Mouse (Mus musculus) midbrain, embryonic 13.5 days (tissue): ENCODE results near the gene Cbx6. TPM values are rescaled to one million over a fixed set of nuclear protein-coding genes. Genes with fewer than 3 reads are reported as not detected.

Experiments
- ATAC-seq: fragments of 200-750 bp; cut with Nextera tagmentation; 2 replicates; pipeline ENCODE4 v1.8.0; 2017; ENCODE audit warnings: mild to moderate bottlenecking, moderate TSS enrichment, moderate library complexity
- H3K27ac ChIP-seq: fragments of 300-500 bp; sonication (generic); 2 replicates; pipeline ENCODE4 v1.5.1; 2015; ENCODE audit warnings: inconsistent platforms, mild to moderate bottlenecking, moderate library complexity
- H3K27me3 ChIP-seq: fragments of 300-500 bp; sonication (generic); 2 replicates; pipeline ENCODE4 v1.6.1; 2015; ENCODE audit warnings: mild to moderate bottlenecking, inconsistent platforms
- H3K36me3 ChIP-seq: fragments of 300-500 bp; sonication (generic); 2 replicates; pipeline ENCODE4 v1.6.1; 2015; ENCODE audit warnings: mild to moderate bottlenecking, inconsistent platforms
- H3K4me1 ChIP-seq: fragments of 300-500 bp; sonication (generic); replicated peaks from 2 replicates; pipeline ENCODE4 v1.6.1; 2015; ENCODE audit warnings: inconsistent platforms
- H3K4me2 ChIP-seq: fragments of 300-500 bp; sonication (generic); replicated peaks from 2 replicates; pipeline ENCODE4 v1.6.1; 2015; ENCODE audit warnings: moderate library complexity, mild to moderate bottlenecking, inconsistent platforms
- H3K4me3 ChIP-seq: fragments of 300-500 bp; sonication (generic); replicated peaks from 2 replicates; pipeline ENCODE4 v1.5.1; 2015; ENCODE audit warnings: mild to moderate bottlenecking, inconsistent platforms
- H3K9ac ChIP-seq: fragments of 300-500 bp; sonication (generic); replicated peaks from 2 replicates; pipeline ENCODE4 v1.6.1; 2015; ENCODE audit warnings: mild to moderate bottlenecking, inconsistent platforms
- H3K9me3 ChIP-seq: fragments of 300-500 bp; sonication (generic); 2 replicates; pipeline ENCODE4 v1.6.1; 2016; ENCODE audit warnings: mild to moderate bottlenecking, inconsistent platforms
- WGBS: fragments of 180-500 bp; shearing (Covaris S2); methylation state at CpG from one replicate; pipeline ENCODE4 v1.1.7; 2015; 5-methylcytosine and 5-hydroxymethylcytosine counted together
- polyA plus RNA-seq: library from polyadenylated mRNA; unstranded; fragments of >200 nt; fragmentation: Nextera tagmentation; extraction: Ambion mirVana; gene quantifications from 2 replicates; pipeline ENCODE4 v1.2.1, GENCODE M21; 2015

The Cbx6 gene
- polyA plus RNA-seq, result 53.9 and 61.4 TPM in 2 replicates

DNA sequence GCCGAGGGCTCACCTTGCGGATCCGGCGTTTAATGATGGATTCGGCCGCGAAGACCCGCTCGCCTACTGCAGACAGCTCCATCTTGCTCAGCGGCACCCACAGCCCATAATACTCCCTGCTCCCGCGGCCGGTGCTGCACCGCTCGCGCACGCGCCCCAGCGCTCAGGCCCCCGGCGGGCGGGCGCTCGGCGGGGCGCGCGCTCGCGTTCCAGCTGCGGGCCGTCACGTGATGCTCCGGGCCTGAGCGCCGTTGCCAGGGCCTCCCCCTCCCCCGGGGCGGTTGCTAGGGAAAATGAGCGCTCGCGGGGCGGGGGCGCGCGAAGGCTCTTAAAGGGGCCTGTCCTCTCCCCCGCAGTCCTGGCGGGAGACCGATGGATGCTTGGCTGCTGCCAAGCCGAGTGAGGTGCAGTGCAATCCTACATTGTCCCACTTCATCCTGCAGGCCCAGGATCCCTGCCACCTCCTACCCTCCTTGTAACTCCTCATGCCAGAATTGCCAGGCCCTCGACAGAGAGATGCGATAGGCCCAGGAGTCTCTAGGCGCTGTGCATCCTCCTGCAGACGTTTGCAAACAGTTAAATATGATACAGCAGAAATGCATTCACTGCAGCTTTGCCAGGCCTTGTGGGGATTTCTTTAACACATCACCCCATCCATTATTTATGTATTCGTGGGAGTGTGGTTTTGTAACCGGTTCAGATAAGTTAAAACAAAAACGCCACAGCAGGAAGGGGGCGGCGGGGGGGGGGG, at the start of gene Cbx6, which contains the start of gene Npcd:
TSS of gene Cbx6 (minus strand) at position 559 of the 751 bp plus-strand sequence.
TSS of gene Npcd (minus strand) at position 108 of the 751 bp plus-strand sequence.
- Histone ChIP-seq H3K4me2 (peak within 1 kb of the TSS; percentile 99), H3K27ac (peak within 1 kb of the TSS; percentile 97), H3K9ac (peak within 1 kb of the TSS; percentile 97), H3K4me3 (peak within 1 kb of the TSS; percentile 95), H3K36me3 (peaks cover 7% of the 10 kb centered on the region; the same call in 1 of the 2 replicates), H3K9me3 (no peaks in the 10 kb centered on the region), H3K27me3 (no peaks in the 10 kb centered on the region), H3K4me1 (peaks cover 61% of the 10 kb centered on the region)
- WGBS, result 1% methylated on average over 58 of the region's 58 CpGs
- ATAC-seq, result peak; percentile 89

GRCm38 (mm10) chr15:79883352-79883822, 48.9 kb upstream of the Cbx6 start:
- under 1% methylated on average over 30 of the region's 30 CpGs for WGBS
- peak; percentile 94 for ATAC-seq

DNA sequence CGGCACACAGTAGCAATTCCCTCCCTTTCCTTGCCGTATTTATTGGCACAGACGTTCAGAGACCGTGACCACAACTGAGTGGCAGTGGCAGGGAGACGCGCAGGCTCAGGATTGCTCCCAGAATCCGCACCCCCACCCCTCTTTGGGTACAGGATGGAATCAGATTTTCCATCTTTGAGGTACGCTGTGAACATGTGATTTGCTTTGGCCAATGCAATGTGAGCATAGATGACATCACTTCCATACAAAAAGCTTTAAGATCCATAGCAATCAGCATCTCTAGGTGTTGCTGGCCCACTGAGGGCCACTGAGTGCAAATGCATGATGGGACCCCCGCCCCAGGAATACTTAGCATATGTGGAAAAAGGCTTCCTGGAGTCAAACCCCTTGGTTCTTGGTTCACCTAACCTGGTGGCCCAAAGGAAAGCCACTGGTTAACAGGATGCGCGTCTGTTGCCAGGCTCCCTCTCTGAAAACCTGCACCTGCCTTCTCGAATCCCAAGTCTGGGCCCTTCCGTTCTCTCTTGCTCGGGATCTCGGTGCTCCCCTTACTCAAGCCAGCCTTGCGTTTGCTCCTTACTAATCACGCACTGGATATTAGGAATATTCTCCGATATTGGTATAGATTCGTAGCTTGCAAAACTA, 48.3 kb upstream of the Cbx6 start:
- Histone ChIP-seq H3K4me1 (peaks cover 4% of the 10 kb centered on the region; the same call in 1 of the 2 replicates), H3K4me3 (peak overlapping the region; percentile 47), H3K27me3 (no peaks in the 10 kb centered on the region), H3K36me3 (no peaks in the 10 kb centered on the region), H3K27ac (peak overlapping the region; percentile 94), H3K9ac (peak overlapping the region; percentile 72), H3K9me3 (no peaks in the 10 kb centered on the region), H3K4me2 (peak overlapping the region; percentile 64)
- 24% methylated on average over 19 of the region's 19 CpGs for WGBS
- peak; percentile 71 for ATAC-seq

More at GRCm38 (mm10) chr15:79883352-79883822, 48.9 kb upstream of the Cbx6 start:
- H3K27me3 ChIP-seq, result no peaks in the 10 kb centered on the region
- H3K36me3 ChIP-seq, result no peaks in the 10 kb centered on the region
- H3K4me2 ChIP-seq, result peak overlapping the region; percentile 64
- H3K27ac ChIP-seq, result peak overlapping the region; percentile 94
- H3K4me3 ChIP-seq, result peak overlapping the region; percentile 47
- peak overlapping the region; percentile 72 for H3K9ac ChIP-seq
- peaks cover 4% of the 10 kb centered on the region; the same call in 1 of the 2 replicates for H3K4me1 ChIP-seq
- H3K9me3 ChIP-seq, result no peaks in the 10 kb centered on the region

DNA sequence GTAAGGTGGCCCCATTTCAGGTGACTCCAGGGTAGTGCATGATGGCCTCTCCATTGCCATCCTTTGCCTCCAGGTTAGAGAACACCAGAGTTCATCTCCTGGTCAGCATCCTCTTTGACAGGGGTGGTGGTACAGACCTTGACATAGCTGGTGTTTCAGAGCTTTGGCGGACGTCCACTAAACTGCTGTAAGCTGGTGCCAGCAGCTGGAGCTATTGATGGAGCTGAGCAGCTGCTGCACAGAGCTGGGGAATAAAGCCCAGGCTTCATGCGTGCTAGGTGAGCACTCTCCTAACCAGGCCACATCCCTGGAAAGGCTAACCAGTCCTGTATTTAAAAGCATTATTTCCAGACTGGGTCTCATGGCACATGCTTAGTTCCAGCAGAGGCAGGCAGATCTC, 46.0 kb upstream of the Cbx6 start:
- Histone ChIP-seq H3K9me3 (no peaks in the 10 kb centered on the region), H3K36me3 (no peaks in the 10 kb centered on the region), H3K9ac (no peak overlapping the region), H3K4me2 (no peak overlapping the region), H3K27me3 (no peaks in the 10 kb centered on the region), H3K4me3 (no peak overlapping the region), H3K4me1 (peaks cover 4% of the 10 kb centered on the region; the same call in 1 of the 2 replicates), H3K27ac (no peak overlapping the region)
- ATAC-seq, result no peak
- 84% methylated on average over 3 of the region's 3 CpGs for WGBS

- Histone ChIP-seq H3K4me1 (peaks cover 4% of the 10 kb centered on the region; the same call in 1 of the 2 replicates), H3K9me3 (no peaks in the 10 kb centered on the region), H3K4me2 (no peak overlapping the region), H3K27me3 (no peaks in the 10 kb centered on the region), H3K36me3 (no peaks in the 10 kb centered on the region), H3K4me3 (no peak overlapping the region), H3K27ac (peak overlapping the region; percentile 32), H3K9ac (no peak overlapping the region)
- ATAC-seq, result no peak
- 55% methylated on average over 13 of the region's 13 CpGs for WGBS
Observed at GRCm38 (mm10) chr15:79879319-79879718, 44.8 kb upstream of the Cbx6 start.

- peak overlapping the region; percentile 32 for H3K27ac ChIP-seq
- H3K27me3 ChIP-seq, result no peaks in the 10 kb centered on the region
- H3K9ac ChIP-seq, result no peak overlapping the region
- WGBS, result 75% methylated on average over 6 of the region's 6 CpGs
- no peak overlapping the region for H3K4me3 ChIP-seq
- no peaks in the 10 kb centered on the region for H3K36me3 ChIP-seq
- H3K9me3 ChIP-seq, result no peaks in the 10 kb centered on the region
- ATAC-seq, result no peak
- no peak overlapping the region for H3K4me2 ChIP-seq
- H3K4me1 ChIP-seq, result peaks cover 4% of the 10 kb centered on the region; the same call in 1 of the 2 replicates
Observed at GRCm38 (mm10) chr15:79878725-79879136, 44.2 kb upstream of the Cbx6 start.

DNA sequence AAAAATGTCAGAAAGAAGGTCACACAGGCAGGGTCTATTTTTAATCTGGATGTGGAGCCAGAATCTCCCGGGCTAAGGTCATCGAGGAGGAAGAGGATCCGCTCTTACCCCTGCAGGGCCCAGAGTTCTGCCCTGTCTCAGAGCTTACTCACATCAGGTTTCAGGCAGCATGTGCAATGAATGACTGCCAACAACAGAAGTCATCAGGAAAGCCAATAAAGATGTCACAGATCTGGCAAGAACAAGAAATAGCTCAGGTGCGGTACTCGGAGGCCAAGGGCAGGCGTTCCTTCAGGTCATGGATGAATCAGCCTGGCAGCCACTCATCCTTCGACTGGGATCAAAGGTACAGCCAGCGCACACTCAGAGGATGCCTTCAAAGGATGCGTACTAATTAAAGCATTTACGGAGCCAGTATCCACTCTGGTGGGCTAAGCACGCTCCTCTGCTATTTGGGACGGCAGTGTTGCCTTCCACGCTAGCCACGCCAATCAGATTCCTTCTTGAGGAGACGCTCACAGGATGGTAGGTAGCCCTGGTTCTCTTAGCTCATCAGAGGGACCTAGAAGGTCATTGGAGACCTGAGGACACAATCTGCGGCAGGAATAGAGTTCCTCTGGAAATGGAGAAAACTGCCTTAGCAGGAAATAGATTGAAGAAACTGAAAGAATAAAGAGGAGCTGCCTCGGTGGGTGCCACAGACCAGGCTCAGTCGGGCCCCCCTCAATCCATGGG, 40.9 kb upstream of the Cbx6 start:
- Histone ChIP-seq H3K4me3 (no peak overlapping the region), H3K9ac (no peak overlapping the region), H3K27ac (no peak overlapping the region)

DNA sequence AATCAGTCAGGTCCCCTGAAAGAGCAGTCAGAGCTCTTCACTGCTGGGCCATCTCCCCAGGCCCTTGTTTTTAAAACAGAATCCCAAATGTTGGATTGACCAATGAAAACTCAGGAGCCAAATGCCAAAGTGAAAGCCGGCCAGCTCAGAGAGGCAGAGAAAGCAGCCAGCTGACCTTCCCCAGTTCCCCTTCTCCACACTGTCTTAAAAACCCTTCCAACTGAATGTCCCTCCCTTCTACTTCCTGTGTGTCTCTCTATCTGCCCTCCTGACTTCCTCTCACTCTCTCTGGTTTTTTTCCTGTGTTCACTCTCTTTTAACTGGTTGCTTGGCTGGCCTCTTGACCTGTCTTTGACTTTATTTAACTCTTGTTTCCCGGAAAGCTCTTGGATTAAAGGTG, 39.5 kb upstream of the Cbx6 start:
- no peaks in the 10 kb centered on the region for H3K4me1 ChIP-seq
- H3K9ac ChIP-seq, result no peak overlapping the region
- H3K4me2 ChIP-seq, result no peak overlapping the region
- no peaks in the 10 kb centered on the region for H3K36me3 ChIP-seq
- H3K27ac ChIP-seq, result no peak overlapping the region
- ATAC-seq, result no peak
- H3K9me3 ChIP-seq, result no peaks in the 10 kb centered on the region
- H3K4me3 ChIP-seq, result no peak overlapping the region
- no peaks in the 10 kb centered on the region for H3K27me3 ChIP-seq
- 66% methylated on average over 2 of the region's 2 CpGs for WGBS

More for the DNA sequence above, 40.9 kb upstream of the Cbx6 start:
- H3K36me3 ChIP-seq, result no peaks in the 10 kb centered on the region
- no peaks in the 10 kb centered on the region for H3K27me3 ChIP-seq
- H3K4me2 ChIP-seq, result no peak overlapping the region
- WGBS, result 89% methylated on average over 18 of the region's 18 CpGs
- ATAC-seq, result no peak
- H3K9me3 ChIP-seq, result no peaks in the 10 kb centered on the region
- no peaks in the 10 kb centered on the region for H3K4me1 ChIP-seq

DNA sequence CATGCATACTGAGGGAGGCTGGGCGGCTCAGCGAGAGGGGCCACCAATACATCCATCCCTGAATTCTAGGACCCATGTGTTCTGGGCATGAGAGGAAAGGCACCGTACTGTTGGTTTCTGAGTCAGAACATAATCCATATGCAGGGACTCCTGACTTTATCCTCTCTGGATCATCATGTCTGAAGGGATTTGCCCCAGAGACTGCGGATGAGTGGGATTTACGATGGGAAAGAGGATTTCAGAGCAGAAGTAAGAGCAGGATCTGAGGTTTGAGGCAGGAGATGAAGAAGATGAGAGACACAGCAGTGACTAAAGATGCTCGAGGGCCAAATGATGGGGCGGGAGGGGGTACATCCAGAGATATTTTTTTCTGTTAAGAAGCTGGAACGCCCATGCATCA, 39.1 kb upstream of the Cbx6 start:
- WGBS, result 92% methylated on average over 8 of the region's 8 CpGs
- Histone ChIP-seq H3K27me3 (no peaks in the 10 kb centered on the region), H3K9ac (no peak overlapping the region), H3K9me3 (no peaks in the 10 kb centered on the region), H3K4me1 (no peaks in the 10 kb centered on the region), H3K4me2 (no peak overlapping the region), H3K4me3 (no peak overlapping the region), H3K36me3 (no peaks in the 10 kb centered on the region), H3K27ac (no peak overlapping the region)
- no peak for ATAC-seq

- 87% methylated on average over 3 of the region's 3 CpGs for WGBS
- no peaks in the 10 kb centered on the region for H3K9me3 ChIP-seq
- no peaks in the 10 kb centered on the region for H3K27me3 ChIP-seq
- H3K9ac ChIP-seq, result no peak overlapping the region
- no peak for ATAC-seq
- H3K36me3 ChIP-seq, result no peaks in the 10 kb centered on the region
- no peak overlapping the region for H3K4me3 ChIP-seq
- H3K4me2 ChIP-seq, result no peak overlapping the region
- no peak overlapping the region for H3K27ac ChIP-seq
- H3K4me1 ChIP-seq, result 0 out of 2 replicates have a peak, but pooled peaks cover 4% of the 10 kb centered on the region
Observed at GRCm38 (mm10) chr15:79867260-79868002, 32.9 kb upstream of the Cbx6 start.

- H3K9me3 ChIP-seq, result no peaks in the 10 kb centered on the region
- H3K4me2 ChIP-seq, result no peak overlapping the region
- no peak overlapping the region for H3K4me3 ChIP-seq
- H3K9ac ChIP-seq, result no peak overlapping the region
- H3K27ac ChIP-seq, result no peak overlapping the region
- 0 out of 2 replicates have a peak, but pooled peaks cover 4% of the 10 kb centered on the region for H3K4me1 ChIP-seq
- no peak for ATAC-seq
- H3K36me3 ChIP-seq, result no peaks in the 10 kb centered on the region
- no peaks in the 10 kb centered on the region for H3K27me3 ChIP-seq
- WGBS, result 91% methylated on average over 9 of the region's 9 CpGs
Observed at GRCm38 (mm10) chr15:79859821-79860220, 25.3 kb upstream of the Cbx6 start.
